ENCODE assay signal across 8 mouse cellular contexts in genomic region chr16:90387161-90387671, GRCm38 (mm10). TPM values are rescaled to one million over a fixed set of nuclear protein-coding genes. Genes with fewer than 3 reads are reported as not detected.
DNase-seq lines count a peak whose midpoint lies in the region; ATAC-seq and TF ChIP-seq lines count a peak whose summit lies in the region.

No protein-coding gene starts in this region.

- H3K27ac ChIP-seq in forebrain, embryonic 10.5 days, result peak overlapping the region; percentile 97
- peak overlapping the region; percentile 96 for H3K27ac ChIP-seq in intestine, embryonic 16.5 days (ENCODE audit: low read length)
- no peak overlapping the region for H3K27ac ChIP-seq in liver, embryonic 14.5 days
- H3K27ac ChIP-seq in small intestine, adult 2 months (ENCODE audit: insufficient read depth, low read depth, low read length), result no peak overlapping the region

- peaks cover 14% of the 10 kb centered on the region for H3K9me3 ChIP-seq in forebrain, embryonic 10.5 days
- H3K9me3 ChIP-seq in intestine, embryonic 16.5 days (ENCODE audit: control insufficient read depth, low read length), result peaks cover 3% of the 10 kb centered on the region; the same call in 1 of the 2 replicates
- no peaks in the 10 kb centered on the region for H3K9me3 ChIP-seq in liver, embryonic 14.5 days (ENCODE audit: control insufficient read depth, low read length)

- H3K36me3 ChIP-seq in forebrain, embryonic 10.5 days (replicated peaks), result peaks cover 35% of the 10 kb centered on the region
- 0 out of 2 replicates have a peak, but pooled peaks cover 7% of the 10 kb centered on the region for H3K36me3 ChIP-seq in intestine, embryonic 16.5 days (ENCODE audit: control insufficient read depth, insufficient read depth, low read length)
- H3K36me3 ChIP-seq in liver, embryonic 14.5 days (replicated peaks; ENCODE audit: control insufficient read depth, insufficient read depth, low read depth), result no peaks in the 10 kb centered on the region
- no peaks in the 10 kb centered on the region for H3K36me3 ChIP-seq in small intestine, adult 2 months (ENCODE audit: control insufficient read depth, insufficient read depth, low read length)

- peak overlapping the region; percentile 90 for H3K9ac ChIP-seq in intestine, embryonic 16.5 days (ENCODE audit: low read depth, low read length)
- H3K9ac ChIP-seq in liver, embryonic 14.5 days (replicated peaks), result no peak overlapping the region

- peaks cover 48% of the 10 kb centered on the region for H3K4me1 ChIP-seq in forebrain, embryonic 10.5 days
- H3K4me1 ChIP-seq in intestine, embryonic 16.5 days (ENCODE audit: control insufficient read depth, insufficient read depth, low read length), result peaks cover 39% of the 10 kb centered on the region
- H3K4me1 ChIP-seq in liver, embryonic 14.5 days (replicated peaks; ENCODE audit: control insufficient read depth in 2 of 2, insufficient read depth in 2 of 2, low read length in 1 of 2), result peaks cover 0 to 5% of the 10 kb centered on the region in 2 experiments; a peak in 3 of 4 replicates
- H3K4me1 ChIP-seq in small intestine, adult 2 months (ENCODE audit: control insufficient read depth, insufficient read depth, insufficient read length, low read length), result peaks cover 3% of the 10 kb centered on the region

- no peak for TF ChIP-seq CTCF in liver, embryonic 14.5 days (IDR thresholded peaks at IDR 0.05; ENCODE audit: low read depth)
- TF ChIP-seq CTCF in small intestine, adult 2 months (IDR thresholded peaks at IDR 0.05; ENCODE audit: extremely low read depth, insufficient read length, insufficient replicate concordance, low read depth, low read length), result no peak

- no peak for TF ChIP-seq POLR2A in small intestine, adult 2 months (IDR thresholded peaks at IDR 0.05; ENCODE audit: low read depth, low read length)

- 1% methylated on average over 12 of the region's 12 CpGs for WGBS in forebrain, embryonic 10.5 days
- WGBS in intestine, embryonic 16.5 days, result 9% methylated on average over 12 of the region's 12 CpGs
- WGBS in liver, embryonic 14.5 days (ENCODE audit: insufficient replicate concordance), result 6% methylated on average over 12 of the region's 12 CpGs
- 9% methylated on average over 12 of the region's 12 CpGs for WGBS in small intestine, adult 2 months

- peak; percentile 13 for ATAC-seq in intestine, embryonic 16.5 days
- ATAC-seq in liver, embryonic 14.5 days (ENCODE audit: insufficient read depth), result no peak

- H3K4me2 ChIP-seq in intestine, embryonic 16.5 days (ENCODE audit: low read depth, low read length), result peak overlapping the region; percentile 90
- H3K4me2 ChIP-seq in liver, embryonic 14.5 days (ENCODE audit: low read depth), result peak overlapping the region; percentile 54

- no peak for TF ChIP-seq EP300 in liver, embryonic 14.5 days (IDR thresholded peaks at IDR 0.05; ENCODE audit: low read depth)

- H3K27me3 ChIP-seq in forebrain, embryonic 10.5 days (ENCODE audit: poor library complexity, severe bottlenecking), result peaks cover 30% of the 10 kb centered on the region
- no peaks in the 10 kb centered on the region; the same call in 1 of the 2 replicates for H3K27me3 ChIP-seq in intestine, embryonic 16.5 days (replicated peaks; ENCODE audit: control insufficient read depth, insufficient read depth, low read length)
- H3K27me3 ChIP-seq in liver, embryonic 14.5 days (ENCODE audit: control insufficient read depth, insufficient read depth, low read length), result peaks cover 42% of the 10 kb centered on the region
- H3K27me3 ChIP-seq in small intestine, adult 2 months (ENCODE audit: control insufficient read depth, insufficient read depth, low read length), result peaks cover 9% of the 10 kb centered on the region

- peak; percentile 25 for DNase-seq in gastrocnemius, postnatal 10 days
- DNase-seq in gastrocnemius, postnatal 25 days, result no peak
- peak; percentile 41 for DNase-seq in adrenal gland, postnatal 14 days
- DNase-seq in forebrain, embryonic 10.5 days (ENCODE audit: extremely low spot score, low spot score), result peak; percentile 71
- no peak for DNase-seq in liver, embryonic 14.5 days (ENCODE audit: low read depth in 3 of 3, low spot score in 3 of 3)
- DNase-seq in ovary, adult 18-20 months (ENCODE audit: low spot score), result no peak

- H3K4me3 ChIP-seq in forebrain, embryonic 10.5 days, result peak overlapping the region; percentile 93
- peak overlapping the region; percentile 84 for H3K4me3 ChIP-seq in intestine, embryonic 16.5 days (ENCODE audit: low read length)
- peak overlapping the region; percentile 53 to 67 for H3K4me3 ChIP-seq in liver, embryonic 14.5 days (ENCODE audit: insufficient read depth in 1 of 2, low read depth in 2 of 2, low read length in 2 of 2)
- H3K4me3 ChIP-seq in small intestine, adult 2 months (ENCODE audit: low read depth, low read length), result peak overlapping the region; percentile 65

RNA-seq across cellular contexts. Expression of gene Hunk, which starts 1.4 kb away (rescaled TPM):
- total RNA-seq in gastrocnemius, postnatal 10 days (2021), result 1 to 10 TPM; 6.0 to 6.1 TPM
- total RNA-seq in gastrocnemius, postnatal 25 days (2021), result under 1 TPM; 0.67 to 0.74 TPM
- total RNA-seq in adrenal gland, postnatal 14 days (2021), result 4.8 and 6.2 TPM in 2 replicates
- 13.7 and 14.9 TPM in 2 replicates for polyA plus RNA-seq in forebrain, embryonic 10.5 days (2016; fragmentation: Nextera tagmentation; extraction: Ambion mirVana)
- 4.2 and 5.1 TPM in 2 replicates for polyA plus RNA-seq in intestine, embryonic 16.5 days (2015; fragmentation: Nextera tagmentation; extraction: Ambion mirVana)
- polyA plus RNA-seq in liver, embryonic 14.5 days (2012; rRNA removed), result 0.79 and 0.88 TPM in 2 replicates
- polyA plus RNA-seq in liver, embryonic 14.5 days (2014; fragmentation: Nextera tagmentation; extraction: Ambion mirVana), result 0.75 and 0.80 TPM in 2 replicates
- 0.51 and 1.4 TPM in 2 replicates for polyA plus RNA-seq in small intestine, adult 2 months (2012; rRNA removed)

Comparison
In these comparisons a context has a peak if more than half of its experiments do, and no peak if none do; other contexts are left out.
1. DNase-seq: peak in gastrocnemius, postnatal 10 days (single experiment), adrenal gland, postnatal 14 days (single experiment) and forebrain, embryonic 10.5 days (single experiment); none in gastrocnemius, postnatal 25 days (single experiment), liver, embryonic 14.5 days (0 of 3) and ovary, adult 18-20 months (single experiment).
2. H3K27ac ChIP-seq: peak in forebrain, embryonic 10.5 days (single experiment) and intestine, embryonic 16.5 days (single experiment); none in liver, embryonic 14.5 days (single experiment) and small intestine, adult 2 months (single experiment).
3. Peak in every context shown above with its lines, with median percentiles within 50 percentile points of each other: H3K4me3 ChIP-seq.